ENCODE assay signal across 8 mouse cellular contexts in the genomic region with DNA sequence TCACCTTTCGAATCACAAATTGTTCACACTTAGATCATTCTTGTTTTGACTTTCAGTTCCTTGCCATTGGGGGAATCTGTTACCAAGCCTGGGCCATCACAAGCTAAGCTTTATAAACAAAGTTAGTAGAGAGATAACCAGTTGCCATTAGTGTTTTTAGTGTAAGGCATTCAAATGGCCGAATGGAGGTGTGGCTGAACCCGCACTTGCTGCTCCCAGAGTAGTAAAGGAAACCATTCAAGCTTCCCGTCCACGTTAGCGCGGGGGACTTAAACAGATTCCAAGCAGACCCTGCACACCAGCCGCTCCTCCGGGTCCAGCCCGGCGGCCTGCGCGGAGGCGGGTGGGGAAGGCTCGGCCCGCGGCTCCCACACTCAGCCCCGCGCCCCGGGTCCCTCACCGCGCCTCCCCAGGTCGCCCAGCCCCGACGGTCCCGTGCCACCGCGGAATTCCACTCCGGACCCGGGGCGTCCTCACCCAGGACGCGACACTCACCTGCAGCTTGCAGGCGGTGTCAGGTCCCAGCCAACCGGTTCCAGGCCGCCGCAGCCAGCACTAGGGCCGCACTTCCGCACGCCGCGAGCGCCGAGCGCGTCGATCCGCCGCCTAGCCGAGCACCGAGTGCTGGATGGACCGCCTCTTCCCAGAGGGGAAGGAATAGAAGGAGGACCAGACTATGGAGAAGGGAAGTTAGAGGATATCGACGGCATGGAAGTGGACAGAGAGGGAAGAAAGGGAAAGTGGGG. TPM values are rescaled to one million over a fixed set of nuclear protein-coding genes. Genes with fewer than 3 reads are reported as not detected.
DNase-seq lines count a peak whose midpoint lies in the region; ATAC-seq and TF ChIP-seq lines count a peak whose summit lies in the region.

A gene (minus strand): TSS at position 593 of the 746 bp plus-strand sequence.
A gene (plus strand): TSS at position 704 of the 746 bp plus-strand sequence.

- ATAC-seq in hematopoietic stem cell, adult 5-6 weeks (replicated peaks in 1 of 2; ENCODE audit: insufficient read depth in 1 of 2, low FRiP score in 2 of 2, low TSS enrichment in 1 of 2, low read depth in 1 of 2, poor library complexity in 2 of 2, severe bottlenecking in 2 of 2), result peak; percentile 40 to 85
- ATAC-seq in lung, postnatal 0 days, result peak; percentile 98

- peak; percentile 92 for DNase-seq in Muller cell, postnatal 12 days (ENCODE audit: inconsistent ontology term)
- DNase-seq in cerebellum, adult 9-10 months, result peak; percentile 78
- DNase-seq in forelimb bud, embryonic 11.5 days (ENCODE audit: low read depth, low spot score), result peak; percentile 84
- peak; percentile 82 to 85 for DNase-seq in layer of hippocampus, postnatal 10 days (ENCODE audit: low spot score in 2 of 2)
- DNase-seq in lung, postnatal 0 days (ENCODE audit: low spot score), result peak; percentile 91
- peak; percentile 69 for DNase-seq in ovary, postnatal 10 days (ENCODE audit: low spot score)
- DNase-seq in thymus, postnatal 0 days (ENCODE audit: low spot score), result peak; percentile 81

- peak within 1 kb of the TSS; percentile 93 for H3K4me3 ChIP-seq in lung, postnatal 0 days (ENCODE audit: low read depth, low read length)

- H3K27me3 ChIP-seq in lung, postnatal 0 days (replicated peaks; ENCODE audit: insufficient read depth, low read length), result no peaks in the 10 kb centered on the region

- TF ChIP-seq EP300 in lung, postnatal 0 days (IDR thresholded peaks at IDR 0.05), result no peak

- no peaks in the 10 kb centered on the region for H3K36me3 ChIP-seq in lung, postnatal 0 days (ENCODE audit: insufficient read depth, low read length)

- H3K4me1 ChIP-seq in lung, postnatal 0 days (ENCODE audit: insufficient read depth, low read depth, low read length), result 0 out of 2 replicates have a peak, but pooled peaks cover 3% of the 10 kb centered on the region

- H3K4me2 ChIP-seq in lung, postnatal 0 days (replicated peaks; ENCODE audit: low read depth, low read length), result peak within 1 kb of the TSS; percentile 59

- H3K27ac ChIP-seq in lung, postnatal 0 days (ENCODE audit: low read length), result peak within 1 kb of the TSS; percentile 88

- peak within 1 kb of the TSS; percentile 93 for H3K9ac ChIP-seq in lung, postnatal 0 days (replicated peaks; ENCODE audit: low read depth)

- WGBS in lung, postnatal 0 days, result 4% methylated on average over 45 of the region's 54 CpGs

- TF ChIP-seq CTCF in lung, postnatal 0 days (IDR thresholded peaks at IDR 0.05), result 0 out of 2 replicates have a peak, but pooled peaks have one; percentile 13

- no peaks in the 10 kb centered on the region for H3K9me3 ChIP-seq in lung, postnatal 0 days (ENCODE audit: low read length)

RNA-seq across cellular contexts. Expression of the first gene that starts in this region (rescaled TPM):
- 60.9 and 70.6 TPM in 2 replicates for total RNA-seq in hematopoietic stem cell, adult 5-6 weeks (2017)
- total RNA-seq in layer of hippocampus, postnatal 10 days (2021), result 10 to 100 TPM; 46.3 to 46.4 TPM
- polyA plus RNA-seq in lung, postnatal 0 days (2015; fragmentation: Nextera tagmentation; extraction: Ambion mirVana), result 17.1 and 21.3 TPM in 2 replicates
- 48.5 and 52.2 TPM in 2 replicates for polyA plus RNA-seq in thymus, postnatal 0 days (2015; fragmentation: Nextera tagmentation; extraction: Ambion mirVana)

RNA-seq across cellular contexts. Expression of the second gene that starts in this region (rescaled TPM):
- not detected in 2 replicates for total RNA-seq in hematopoietic stem cell, adult 5-6 weeks (2017)
- not detected for total RNA-seq in layer of hippocampus, postnatal 10 days (2021)
- polyA plus RNA-seq in lung, postnatal 0 days (2015; fragmentation: Nextera tagmentation; extraction: Ambion mirVana), result 0.06 and 0.30 TPM in 2 replicates
- polyA plus RNA-seq in thymus, postnatal 0 days (2015; fragmentation: Nextera tagmentation; extraction: Ambion mirVana), result not detected in 2 replicates

Comparison
In these comparisons a context has a peak if more than half of its experiments do, and no peak if none do; other contexts are left out.
1. Peak in every context shown above with its lines: DNase-seq, ATAC-seq, H3K4me3 ChIP-seq and H3K27ac ChIP-seq.